Mouse (Mus musculus) kidney, adult 2 months (tissue): ENCODE data around the gene Dhx30.

Experiments
- CTCF ChIP-seq: fragments of 200-500 bp; conservative IDR thresholded peaks from 2 replicates; pipeline ENCODE4 v1.5.1; 2011; ENCODE audit warnings: low read depth, mild to moderate bottlenecking, control low read depth, low read length, moderate library complexity, mixed read lengths; ENCODE audit not compliant: insufficient read depth, insufficient read length
- POLR2A ChIP-seq: fragments of 200-500 bp; IDR thresholded peaks from one replicate; pipeline ENCODE4 v1.6.1; 2011; ENCODE audit warnings: low read depth, low read length, control low read depth

- TF ChIP-seq POLR2A (no peak), CTCF (no peak)
Measured at GRCm38 (mm10) chr9:110047857-110048256, 69.8 kb downstream of the Dhx30 start.
